Comparison of ENCODE assay signal across 11 mouse cellular contexts in the genomic region with DNA sequence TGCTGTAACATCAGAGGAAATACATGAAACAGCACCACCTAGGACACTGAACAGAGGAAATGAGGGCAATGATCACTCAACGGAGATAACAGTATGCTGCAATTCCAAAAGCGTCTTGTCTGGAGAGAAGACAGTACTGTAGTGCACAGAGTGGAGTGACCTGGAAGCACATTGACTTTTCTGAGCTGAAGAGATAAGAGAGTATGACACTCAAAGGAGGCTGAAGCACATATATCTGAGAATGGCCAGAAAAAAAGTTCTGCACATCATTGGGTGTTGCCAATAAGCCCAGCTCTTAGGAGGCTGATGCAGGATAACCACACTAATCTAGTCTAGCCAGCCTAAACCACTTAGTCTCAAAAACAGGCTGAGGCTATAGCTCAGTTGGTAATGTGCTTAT. TPM values are rescaled to one million over a fixed set of nuclear protein-coding genes. Genes with fewer than 3 reads are reported as not detected.
DNase-seq lines count a peak whose midpoint lies in the region; ATAC-seq and TF ChIP-seq lines count a peak whose summit lies in the region.
"Had no signal": no experiment of that assay in that cellular context is flagged by ENCODE, and none has a peak within 500 bp of the region (broad histone marks: within the 10 kb centered on the region; RNA-seq: fewer than 3 reads in every experiment).

No protein-coding gene starts in this region.

- no peak for DNase-seq in lung, embryonic 14.5 days
- no peak for DNase-seq in lung, postnatal 36 days
- DNase-seq in liver, embryonic 13.5 days: peak; percentile 77
- DNase-seq in kidney, adult 2 months: no peak
- no peak for DNase-seq in urinary bladder, postnatal 10 days (ENCODE audit: low spot score)
- DNase-seq: heart, postnatal 4 days; kidney, adult 18-20 months; thymus, postnatal 4 days had no signal

- H3K27me3 ChIP-seq in lung, embryonic 14.5 days (ENCODE audit: insufficient read depth, low read length): no peaks in the 10 kb centered on the region
- no peaks in the 10 kb centered on the region for H3K27me3 ChIP-seq in liver, embryonic 13.5 days
- H3K27me3 ChIP-seq in stomach, embryonic 16.5 days (ENCODE audit: control insufficient read depth, insufficient read depth, low read length): no peaks in the 10 kb centered on the region
- H3K27me3 ChIP-seq in kidney, adult 2 months (replicated peaks; ENCODE audit: control insufficient read depth, insufficient read depth, low read length): no peaks in the 10 kb centered on the region
- H3K27me3 ChIP-seq: midbrain, embryonic 12.5 days had no signal

- no peak overlapping the region for H3K4me2 ChIP-seq in lung, embryonic 14.5 days
- peak overlapping the region; percentile 50 for H3K4me2 ChIP-seq in liver, embryonic 13.5 days
- no peak overlapping the region for H3K4me2 ChIP-seq in stomach, embryonic 16.5 days (ENCODE audit: low read depth, low read length)
- H3K4me2 ChIP-seq: midbrain, embryonic 12.5 days had no signal

- 71% methylated on average over 2 of the region's 2 CpGs for WGBS in lung, embryonic 14.5 days
- 9% methylated on average over 2 of the region's 2 CpGs for WGBS in liver, embryonic 13.5 days (ENCODE audit: insufficient replicate concordance)
- WGBS in stomach, embryonic 16.5 days: 74% methylated on average over 2 of the region's 2 CpGs
- WGBS in kidney, adult 2 months: 63% methylated on average over 2 of the region's 2 CpGs

- no peak for TF ChIP-seq CTCF in lung, embryonic 14.5 days (IDR thresholded peaks at IDR 0.05; ENCODE audit: low read depth)
- TF ChIP-seq CTCF in kidney, adult 2 months (conservative IDR thresholded peaks at IDR 0.05; ENCODE audit: insufficient read depth, insufficient read length, low read depth, low read length): no peak

- no peak for TF ChIP-seq POLR2A in kidney, adult 2 months (IDR thresholded peaks at IDR 0.05; ENCODE audit: low read depth, low read length)

- ATAC-seq in lung, embryonic 14.5 days (ENCODE audit: insufficient read depth): peak; percentile 68
- ATAC-seq in common myeloid progenitor, adult 5-6 weeks (replicated peaks; ENCODE audit: low read depth, poor library complexity, severe bottlenecking): peak; percentile 63
- peak; percentile 98 for ATAC-seq in liver, embryonic 13.5 days (ENCODE audit: low read depth)
- peak; percentile 66; the same call in 1 of the 2 replicates for ATAC-seq in stomach, embryonic 16.5 days (ENCODE audit: insufficient read depth, low FRiP score)

- H3K9ac ChIP-seq in lung, embryonic 14.5 days: no peak overlapping the region
- peak overlapping the region; percentile 55 for H3K9ac ChIP-seq in liver, embryonic 13.5 days
- H3K9ac ChIP-seq in stomach, embryonic 16.5 days (ENCODE audit: low read length): no peak overlapping the region
- H3K9ac ChIP-seq: midbrain, embryonic 12.5 days had no signal

- H3K4me1 ChIP-seq in lung, embryonic 14.5 days (ENCODE audit: insufficient read depth): no peaks in the 10 kb centered on the region
- H3K4me1 ChIP-seq in liver, embryonic 13.5 days (replicated peaks): peaks cover 74% of the 10 kb centered on the region
- H3K4me1 ChIP-seq in stomach, embryonic 16.5 days (ENCODE audit: control insufficient read depth, insufficient read depth, low read length): no peaks in the 10 kb centered on the region
- H3K4me1 ChIP-seq in kidney, adult 2 months (ENCODE audit: control insufficient read depth, insufficient read depth, low read length): peaks cover 12% of the 10 kb centered on the region
- H3K4me1 ChIP-seq: midbrain, embryonic 12.5 days had no signal

- no peaks in the 10 kb centered on the region for H3K36me3 ChIP-seq in lung, embryonic 14.5 days (ENCODE audit: insufficient read depth)
- H3K36me3 ChIP-seq in liver, embryonic 13.5 days: no peaks in the 10 kb centered on the region
- H3K36me3 ChIP-seq in stomach, embryonic 16.5 days (ENCODE audit: control insufficient read depth, insufficient read depth, low read length): no peaks in the 10 kb centered on the region
- H3K36me3 ChIP-seq in kidney, adult 2 months (ENCODE audit: control insufficient read depth, insufficient read depth, low read length): no peaks in the 10 kb centered on the region
- H3K36me3 ChIP-seq: midbrain, embryonic 12.5 days had no signal

- no peaks in the 10 kb centered on the region for H3K9me3 ChIP-seq in lung, embryonic 14.5 days (ENCODE audit: low read depth, low read length)
- H3K9me3 ChIP-seq in liver, embryonic 13.5 days (replicated peaks): no peaks in the 10 kb centered on the region
- no peaks in the 10 kb centered on the region for H3K9me3 ChIP-seq in stomach, embryonic 16.5 days (replicated peaks; ENCODE audit: control insufficient read depth, low read length)
- H3K9me3 ChIP-seq: midbrain, embryonic 12.5 days had no signal

- H3K4me3 ChIP-seq in lung, embryonic 14.5 days (ENCODE audit: low read depth, low read length): no peak overlapping the region
- H3K4me3 ChIP-seq in liver, embryonic 13.5 days (replicated peaks): 0 out of 2 replicates have a peak overlapping the region, but pooled peaks have one; percentile 10
- no peak overlapping the region for H3K4me3 ChIP-seq in stomach, embryonic 16.5 days (replicated peaks; ENCODE audit: low read length)
- no peak overlapping the region for H3K4me3 ChIP-seq in kidney, adult 2 months (ENCODE audit: insufficient read depth, low read depth, low read length)
- H3K4me3 ChIP-seq: midbrain, embryonic 12.5 days had no signal

- peak overlapping the region; percentile 36; the same call in 1 of the 2 replicates for H3K27ac ChIP-seq in lung, embryonic 14.5 days (ENCODE audit: low read depth)
- H3K27ac ChIP-seq in liver, embryonic 13.5 days: peak overlapping the region; percentile 98
- H3K27ac ChIP-seq in stomach, embryonic 16.5 days (ENCODE audit: low read length): no peak overlapping the region
- no peak overlapping the region for H3K27ac ChIP-seq in kidney, adult 2 months (ENCODE audit: insufficient read depth, low read depth, low read length)
- H3K27ac ChIP-seq: midbrain, embryonic 12.5 days had no signal

RNA-seq across cellular contexts. Expression of gene Syt14, which starts 34.0 kb away (rescaled TPM):
- 1.2 and 1.4 TPM in 2 replicates for polyA plus RNA-seq in lung, embryonic 14.5 days (2014; fragmentation: Nextera tagmentation; extraction: Ambion mirVana)
- total RNA-seq in common myeloid progenitor, adult 5-6 weeks (2017): 0.14 and 0.92 TPM in 2 replicates
- polyA plus RNA-seq in liver, embryonic 13.5 days (2015; fragmentation: Nextera tagmentation; extraction: Ambion mirVana): 5.0 and 5.3 TPM in 2 replicates
- 1.3 and 1.5 TPM in 2 replicates for polyA plus RNA-seq in stomach, embryonic 16.5 days (2015; fragmentation: Nextera tagmentation; extraction: Ambion mirVana)
- 1.2 and 1.7 TPM in 2 replicates for polyA plus RNA-seq in kidney, adult 2 months (2012; rRNA removed)

Comparison
In these comparisons a context has a peak if more than half of its experiments do, and no peak if none do; other contexts are left out.
1. H3K27ac ChIP-seq: peak in lung, embryonic 14.5 days (single experiment) and liver, embryonic 13.5 days (single experiment); none in stomach, embryonic 16.5 days (single experiment) and kidney, adult 2 months (single experiment).
2. Peak in every context shown above with its lines, with median percentiles within 50 percentile points of each other: ATAC-seq.